Mouse (Mus musculus) frontal cortex, adult 2 months (tissue): Measurements from ENCODE around the gene Kdsr. TPM values are rescaled to one million over a fixed set of nuclear protein-coding genes. Genes with fewer than 3 reads are reported as not detected.

Experiments used
- DNase-seq, 2 experiments: peaks; one replicate each; pipeline ENCODE4 v3.0.0; 2022; ENCODE audit warnings: low spot score in 1 of 2; ENCODE audit errors: extremely low spot score in 1 of 2
- polyA plus RNA-seq: library from polyadenylated mRNA; depleted of rRNA; stranded (reverse); fragments of >200 nt; gene quantifications from 2 replicates; pipeline ENCODE4 v1.2.3, GENCODE M21; 2012; rRNA removed

The Kdsr gene
- 17.4 and 21.4 TPM in 2 replicates for polyA plus RNA-seq

GRCm38 (mm10) chr1:106759572-106760435 is at the start of gene Kdsr:
Gene Kdsr (minus strand): TSS chr1:106759727.
- peak; percentile 95 to 98 for DNase-seq

GRCm38 (mm10) chr1:106799931-106800330 is 40.4 kb upstream of the Kdsr start:
- no peak for DNase-seq

- DNase-seq = no peak
Observed at GRCm38 (mm10) chr1:106799406-106799805, 39.9 kb upstream of the Kdsr start.

- DNase-seq = no peak
Observed at GRCm38 (mm10) chr1:106796987-106797779, 37.7 kb upstream of the Kdsr start.

GRCm38 (mm10) chr1:106796542-106796924 is 37.0 kb upstream of the Kdsr start, which contains the start of gene Vps4b:
Gene Vps4b (minus strand): TSS chr1:106796728.
- DNase-seq = peak; percentile 86 to 96

GRCm38 (mm10) chr1:106795634-106796541 is 36.4 kb upstream of the Kdsr start:
- DNase-seq = no peak

- no peak for DNase-seq
Observed at GRCm38 (mm10) chr1:106774896-106775295, 15.4 kb upstream of the Kdsr start.

GRCm38 (mm10) chr1:106774092-106774491 is 14.6 kb upstream of the Kdsr start:
- no peak for DNase-seq

- DNase-seq = no peak
Observed at GRCm38 (mm10) chr1:106768773-106769172, 9.2 kb upstream of the Kdsr start.

GRCm38 (mm10) chr1:106765771-106766170 is 6.2 kb upstream of the Kdsr start:
- peak in 1 of 2 experiments; percentile 36 for DNase-seq

GRCm38 (mm10) chr1:106764846-106765245 is 5.3 kb upstream of the Kdsr start:
- DNase-seq = no peak

- DNase-seq = no peak
Observed at GRCm38 (mm10) chr1:106764281-106764680, 4.8 kb upstream of the Kdsr start.

- DNase-seq = no peak
Observed at GRCm38 (mm10) chr1:106760750-106761149, 1.2 kb upstream of the Kdsr start.

GRCm38 (mm10) chr1:106758734-106759571 is 574 bp downstream of the Kdsr start:
- peak; percentile 17 to 29 for DNase-seq

GRCm38 (mm10) chr1:106756633-106757032 is 2.9 kb downstream of the Kdsr start:
- no peak for DNase-seq

GRCm38 (mm10) chr1:106752013-106752412 is 7.5 kb downstream of the Kdsr start:
- no peak for DNase-seq

GRCm38 (mm10) chr1:106750656-106751055 is 8.9 kb downstream of the Kdsr start:
- DNase-seq = no peak

GRCm38 (mm10) chr1:106748555-106749315 is 10.8 kb downstream of the Kdsr start:
- no peak for DNase-seq

- no peak for DNase-seq
Observed at GRCm38 (mm10) chr1:106742980-106743379, 16.5 kb downstream of the Kdsr start.
